Mouse (Mus musculus) small intestine, adult 2 months (tissue): ENCODE results near the gene Zfp839. TPM values are rescaled to one million over a fixed set of nuclear protein-coding genes. Genes with fewer than 3 reads are reported as not detected.
"Not testable (repeated sequence)": the region's sequence is repeated elsewhere in the genome, so short reads cannot be mapped to it uniquely, and the experiment has no call there.

ENCODE experiments used
- H3K27ac ChIP-seq: fragments of 200-500 bp; 2 replicates; pipeline ENCODE4 v1.5.1; 2012; ENCODE audit warnings: low read depth, low read length, control low read depth, inconsistent platforms; ENCODE audit not compliant: insufficient read depth
- H3K27me3 ChIP-seq: fragments of 200-500 bp; 2 replicates; pipeline ENCODE4 v1.6.1; 2012; ENCODE audit warnings: mild to moderate bottlenecking, moderate library complexity, low read length, inconsistent platforms; ENCODE audit not compliant: control insufficient read depth, insufficient read depth
- H3K36me3 ChIP-seq: fragments of 200-500 bp; 2 replicates; pipeline ENCODE4 v1.6.1; 2012; ENCODE audit warnings: mild to moderate bottlenecking, low read length, control low read depth, inconsistent platforms; ENCODE audit not compliant: control insufficient read depth, insufficient read depth
- H3K4me1 ChIP-seq: fragments of 200-500 bp; 2 replicates; pipeline ENCODE4 v1.6.1; 2012; ENCODE audit warnings: low read length, inconsistent platforms, mixed read lengths; ENCODE audit not compliant: control insufficient read depth, insufficient read depth, insufficient read length
- H3K4me3 ChIP-seq: fragments of 200-500 bp; 2 replicates; pipeline ENCODE4 v1.5.1; 2012; ENCODE audit warnings: low read depth, mild to moderate bottlenecking, control low read depth, inconsistent platforms, low read length, moderate library complexity
- CTCF ChIP-seq: fragments of 200-500 bp; IDR thresholded peaks from 2 replicates; pipeline ENCODE4 v1.5.1; 2012; ENCODE audit warnings: low read depth, mild to moderate bottlenecking, control low read depth, inconsistent platforms, low read length, moderate library complexity, mixed read lengths; ENCODE audit not compliant: insufficient replicate concordance, insufficient read length; ENCODE audit errors: extremely low read depth
- POLR2A ChIP-seq: fragments of 200-500 bp; IDR thresholded peaks from 2 replicates; pipeline ENCODE4 v1.6.1; 2012; ENCODE audit warnings: low read depth, mild to moderate bottlenecking, control low read depth, inconsistent platforms, low read length, moderate library complexity
- WGBS: fragments of 180-500 bp; shearing (Covaris S2); methylation state at CpG from one replicate; pipeline ENCODE4 v1.1.7; 2018; 5-methylcytosine and 5-hydroxymethylcytosine counted together
- polyA plus RNA-seq: library from polyadenylated mRNA; depleted of rRNA; stranded (reverse); fragments of >200 nt; gene quantifications from 2 replicates; pipeline ENCODE4 v1.2.3, GENCODE M21; 2012

Zfp839 gene
- polyA plus RNA-seq, 1 experiment: 3.2 TPM

GRCm38 (mm10) chr12:110851414-110851813 lies 1.4 kb downstream of the Zfp839 start:
- peak overlapping the region; percentile 14; the same call in 1 of the 2 replicates for H3K4me3 ChIP-seq
- no peak overlapping the region for H3K27ac ChIP-seq
- no peaks in the 10 kb centered on the region for H3K27me3 ChIP-seq
- H3K4me1 ChIP-seq: peaks cover 8% of the 10 kb centered on the region
- TF ChIP-seq POLR2A (no peak), CTCF (no peak)
- H3K36me3 ChIP-seq: peaks cover 7% of the 10 kb centered on the region; the same call in 1 of the 2 replicates
- 62% methylated on average over 12 of the region's 12 CpGs for WGBS

DNA sequence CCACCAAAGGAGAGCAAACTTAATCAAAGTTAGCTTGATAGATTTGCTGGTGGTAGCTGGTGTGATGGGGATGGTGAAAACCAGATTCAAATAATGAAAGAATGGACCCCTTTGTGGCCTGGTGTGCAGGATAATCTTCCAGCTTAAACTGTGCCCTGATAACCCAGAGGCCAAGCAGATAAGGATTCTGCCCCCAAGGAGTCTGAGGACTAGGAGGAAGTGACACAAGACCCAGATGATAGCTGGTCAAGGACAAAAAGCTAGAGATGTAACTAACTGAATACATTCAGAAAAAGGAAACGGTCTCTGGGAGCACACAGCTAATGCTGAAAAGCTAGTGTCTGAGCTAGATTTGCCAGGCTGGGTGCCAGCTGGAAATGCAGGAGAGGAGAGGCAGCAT lies 1.9 kb downstream of the Zfp839 start:
- H3K36me3 ChIP-seq: peaks cover 7% of the 10 kb centered on the region; the same call in 1 of the 2 replicates
- H3K27ac ChIP-seq: no peak overlapping the region
- WGBS: 61% methylated on average over 1 of the region's 1 CpGs
- H3K4me1 ChIP-seq: peaks cover 8% of the 10 kb centered on the region
- TF ChIP-seq POLR2A (no peak), CTCF (no peak)
- no peaks in the 10 kb centered on the region for H3K27me3 ChIP-seq
- H3K4me3 ChIP-seq: no peak overlapping the region

DNA sequence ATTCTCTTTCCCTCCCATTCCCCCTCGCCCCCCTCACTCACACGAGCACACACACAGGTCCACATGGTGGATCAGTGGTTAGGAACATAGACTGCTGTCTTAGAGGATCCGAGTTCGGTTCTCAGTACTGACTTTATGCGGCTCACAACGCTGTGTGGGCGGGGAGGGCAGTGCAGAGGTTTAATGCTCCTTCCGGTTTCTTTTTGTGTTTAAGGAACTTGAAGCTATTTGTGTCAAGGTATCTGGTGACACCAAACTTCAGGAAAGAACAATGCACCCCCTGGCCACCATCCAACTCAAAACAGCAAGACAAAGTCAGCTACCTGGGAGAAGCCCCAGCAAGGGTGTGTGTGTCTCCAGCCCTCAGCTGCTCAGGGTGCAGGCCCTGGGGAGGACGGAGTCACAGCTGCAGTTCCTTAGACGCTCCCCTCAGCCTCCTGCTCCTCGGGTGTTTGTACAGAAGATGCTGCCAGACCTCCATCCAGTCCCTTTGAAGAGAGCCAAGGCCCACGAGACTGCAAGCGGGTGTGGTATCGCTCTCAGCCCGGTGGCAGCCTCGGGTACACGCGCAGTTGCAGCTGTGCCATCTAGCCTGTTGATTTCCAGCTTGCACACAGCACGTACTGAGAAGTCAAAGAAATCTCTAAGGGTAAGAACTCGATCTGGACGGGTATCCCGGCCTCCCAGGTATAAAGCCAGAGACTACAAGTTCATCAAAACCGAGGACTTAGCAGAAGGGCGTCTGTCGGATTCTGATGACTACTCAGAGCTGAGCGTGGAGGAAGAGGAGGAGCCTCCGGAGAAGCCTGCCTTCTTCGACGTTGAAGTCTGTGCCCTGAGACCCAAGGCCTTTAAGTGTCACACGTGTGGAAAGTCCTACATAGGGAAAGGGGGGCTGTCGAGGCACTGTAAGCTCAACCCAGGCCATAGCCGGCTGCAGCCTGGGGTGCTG lies 5.0 kb downstream of the Zfp839 start:
- 85% methylated on average over 32 of the region's 32 CpGs for WGBS
- no peaks in the 10 kb centered on the region for H3K27me3 ChIP-seq
- peaks cover 7% of the 10 kb centered on the region; the same call in 1 of the 2 replicates for H3K36me3 ChIP-seq
- H3K4me1 ChIP-seq: peaks cover 8% of the 10 kb centered on the region
- H3K4me3 ChIP-seq: peak overlapping the region; percentile 41
- TF ChIP-seq CTCF (no peak), POLR2A (no peak)
- peak overlapping the region; percentile 10; the same call in 1 of the 2 replicates for H3K27ac ChIP-seq

DNA sequence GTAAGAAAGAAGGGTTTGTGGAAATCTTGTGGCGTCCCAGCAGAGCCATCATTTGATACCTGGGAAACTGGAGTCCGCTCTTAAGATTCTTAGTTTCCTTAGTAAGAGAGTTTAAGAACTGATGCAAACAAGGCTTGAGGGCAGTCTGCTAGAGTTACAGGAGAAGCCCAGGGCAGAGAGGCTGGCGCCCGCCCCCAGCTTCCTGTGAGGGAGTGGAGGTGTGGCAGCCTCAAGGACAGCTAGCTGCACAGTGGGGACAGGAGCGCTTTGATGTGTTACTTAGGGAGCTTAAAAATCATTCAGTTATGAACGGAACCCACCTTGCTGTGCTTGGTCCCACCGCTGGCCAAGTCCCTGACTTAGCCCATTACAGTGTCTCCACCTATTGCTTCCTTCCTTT lies 7.1 kb downstream of the Zfp839 start:
- 81% methylated on average over 7 of the region's 7 CpGs for WGBS

DNA sequence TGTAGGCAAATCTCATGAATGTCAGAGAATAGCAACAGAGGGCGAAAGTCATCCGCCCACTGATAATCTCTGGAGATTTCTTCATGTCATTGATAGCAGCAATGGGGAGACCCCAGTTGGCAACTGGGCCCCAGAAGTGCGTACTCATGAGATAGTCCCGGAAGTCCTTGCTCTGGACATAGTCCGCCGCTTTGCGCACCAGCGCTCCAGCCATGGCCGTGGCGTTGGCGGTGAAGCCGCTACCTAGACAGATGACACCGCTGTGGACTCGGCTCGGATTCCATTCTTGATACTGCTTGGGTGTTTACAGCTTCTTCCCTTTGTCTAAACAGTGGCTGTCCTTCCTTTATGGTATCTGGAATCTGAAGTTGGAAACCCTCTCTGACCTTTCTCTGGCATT lies 8.6 kb downstream of the Zfp839 start:
- WGBS: 94% methylated on average over 15 of the region's 15 CpGs

More for the DNA sequence above, 7.1 kb downstream of the Zfp839 start:
- Histone ChIP-seq H3K4me3 (no peak overlapping the region), H3K36me3 (peaks cover 14% of the 10 kb centered on the region), H3K27ac (no peak overlapping the region), H3K4me1 (no peaks in the 10 kb centered on the region), H3K27me3 (no peaks in the 10 kb centered on the region)
- TF ChIP-seq CTCF (no peak), POLR2A (no peak)

GRCm38 (mm10) chr12:110860293-110860692 lies 10.2 kb downstream of the Zfp839 start:
- Histone ChIP-seq H3K27ac (no peak overlapping the region), H3K36me3 (peaks cover 21% of the 10 kb centered on the region)
- TF ChIP-seq POLR2A (no peak), CTCF (no peak)

More for the DNA sequence above, 8.6 kb downstream of the Zfp839 start:
- peaks cover 15% of the 10 kb centered on the region for H3K36me3 ChIP-seq
- H3K27ac ChIP-seq, H3K27me3 ChIP-seq, H3K4me3 ChIP-seq, H3K4me1 ChIP-seq: not testable (repeated sequence)

GRCm38 (mm10) chr12:110861256-110861655 lies 11.2 kb downstream of the Zfp839 start:
- Histone ChIP-seq H3K27me3 (no peaks in the 10 kb centered on the region), H3K36me3 (peaks cover 23% of the 10 kb centered on the region), H3K4me3 (no peak overlapping the region), H3K4me1 (no peaks in the 10 kb centered on the region), H3K27ac (no peak overlapping the region)
- TF ChIP-seq POLR2A (no peak), CTCF (no peak)
- 79% methylated on average over 7 of the region's 7 CpGs for WGBS

More at GRCm38 (mm10) chr12:110860293-110860692, 10.2 kb downstream of the Zfp839 start:
- Histone ChIP-seq H3K4me3 (no peak overlapping the region), H3K27me3 (no peaks in the 10 kb centered on the region), H3K4me1 (no peaks in the 10 kb centered on the region)
